Mouse (Mus musculus): ENCODE data around the gene Abcg8. TPM values are rescaled to one million over a fixed set of nuclear protein-coding genes. Genes with fewer than 3 reads are reported as not detected.

Abcg8 gene
- polyA plus RNA-seq, 1 experiment from 2014 or later, result 0.20 TPM

Other genes with a start within 250 kb of the Abcg8 start
- 14.6 and 15.9 TPM in 2 replicates for gene Thada, start 210.1 kb upstream of the Abcg8 start, polyA plus RNA-seq (2014; fragmentation: Nextera tagmentation; extraction: Ambion mirVana)
- 16.2 and 18.1 TPM in 2 replicates for gene Plekhh2, start 164.4 kb upstream of the Abcg8 start, polyA plus RNA-seq (2014; fragmentation: Nextera tagmentation; extraction: Ambion mirVana)
- 37.1 and 39.9 TPM in 2 replicates for gene Dync2li1, start 49.8 kb upstream of the Abcg8 start, polyA plus RNA-seq (2014; fragmentation: Nextera tagmentation; extraction: Ambion mirVana)
- gene Abcg5, start 6.7 kb downstream of the Abcg8 start, polyA plus RNA-seq (2014; fragmentation: Nextera tagmentation; extraction: Ambion mirVana), result 0.94 and 1.8 TPM in 2 replicates
- gene Lrpprc, start 114.5 kb downstream of the Abcg8 start, polyA plus RNA-seq (2014; fragmentation: Nextera tagmentation; extraction: Ambion mirVana), result 49.0 and 51.4 TPM in 2 replicates

All from stomach, embryonic 14.5 days (tissue).